Mouse (Mus musculus): Measurements from ENCODE around the gene Fam180a. TPM values are rescaled to one million over a fixed set of nuclear protein-coding genes. Genes with fewer than 3 reads are reported as not detected.
"Not testable (repeated sequence)": the region's sequence is repeated elsewhere in the genome, so short reads cannot be mapped to it uniquely, and the experiment has no call there.

Fam180a gene
- 0.17 and 0.23 TPM in 2 replicates for polyA plus RNA-seq (2015; fragmentation: Nextera tagmentation; extraction: Ambion mirVana)

GRCm38 (mm10) chr6:35326111-35326515 is at the start of gene Fam180a:
Gene Fam180a, minus strand, starts transcription at chr6:35326141.
- H3K36me3 ChIP-seq (replicated peaks), result no peaks in the 10 kb centered on the region
- 54% methylated on average over 9 of the region's 9 CpGs for WGBS (ENCODE audit: insufficient replicate concordance)
- ATAC-seq (ENCODE audit: insufficient read depth), result no peak
- no peaks in the 10 kb centered on the region for H3K9me3 ChIP-seq (replicated peaks)
- peaks cover 5% of the 10 kb centered on the region; the same call in 1 of the 2 replicates for H3K4me1 ChIP-seq (replicated peaks)
- H3K4me3 ChIP-seq (replicated peaks), result no peak within 1 kb of the TSS
- H3K4me2 ChIP-seq, result no peak within 1 kb of the TSS
- H3K27me3 ChIP-seq, result no peaks in the 10 kb centered on the region
- no peak within 1 kb of the TSS for H3K9ac ChIP-seq
- H3K27ac ChIP-seq (replicated peaks), result no peak within 1 kb of the TSS

DNA sequence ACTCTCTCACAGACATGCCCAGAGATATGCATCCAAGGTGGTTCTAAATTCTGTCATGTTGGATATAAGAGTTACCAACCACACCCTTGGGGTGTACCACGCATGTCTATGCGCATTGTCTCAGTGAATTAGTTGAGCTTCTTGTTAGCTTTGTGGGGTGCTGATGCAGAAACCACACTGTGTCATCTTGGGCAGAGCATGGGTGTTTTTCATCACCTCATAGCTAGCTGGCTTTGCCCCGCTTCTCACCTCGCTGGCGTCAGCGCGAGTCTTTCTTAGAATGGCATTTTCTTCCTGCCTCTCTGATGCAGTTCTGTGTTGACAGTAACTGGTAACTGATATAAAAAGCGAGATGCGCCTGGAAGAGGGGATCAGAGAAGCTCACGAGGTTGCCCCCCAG is 48.1 kb upstream of the Fam180a start:
- Histone ChIP-seq H3K9me3 (replicated peaks) (no peaks in the 10 kb centered on the region), H3K9ac (no peak overlapping the region), H3K27me3 (no peaks in the 10 kb centered on the region), H3K36me3 (replicated peaks) (no peaks in the 10 kb centered on the region), H3K4me3 (replicated peaks) (no peak overlapping the region), H3K4me1 (replicated peaks) (no peaks in the 10 kb centered on the region), H3K27ac (replicated peaks) (no peak overlapping the region), H3K4me2 (no peak overlapping the region)
- WGBS (ENCODE audit: insufficient replicate concordance), result 77% methylated on average over 10 of the region's 10 CpGs
- no peak for ATAC-seq (ENCODE audit: insufficient read depth)

- Histone ChIP-seq H3K36me3 (replicated peaks) (no peaks in the 10 kb centered on the region), H3K4me2 (no peak overlapping the region), H3K27ac (replicated peaks) (no peak overlapping the region), H3K9ac (no peak overlapping the region), H3K9me3 (replicated peaks) (no peaks in the 10 kb centered on the region), H3K4me3 (replicated peaks) (no peak overlapping the region), H3K27me3 (no peaks in the 10 kb centered on the region), H3K4me1 (replicated peaks) (no peaks in the 10 kb centered on the region)
- WGBS (ENCODE audit: insufficient replicate concordance), result 72% methylated on average over 7 of the region's 7 CpGs
- no peak for ATAC-seq (ENCODE audit: insufficient read depth)
These were observed 44.4 kb upstream of the Fam180a start for GRCm38 (mm10) chr6:35370356-35370755.

DNA sequence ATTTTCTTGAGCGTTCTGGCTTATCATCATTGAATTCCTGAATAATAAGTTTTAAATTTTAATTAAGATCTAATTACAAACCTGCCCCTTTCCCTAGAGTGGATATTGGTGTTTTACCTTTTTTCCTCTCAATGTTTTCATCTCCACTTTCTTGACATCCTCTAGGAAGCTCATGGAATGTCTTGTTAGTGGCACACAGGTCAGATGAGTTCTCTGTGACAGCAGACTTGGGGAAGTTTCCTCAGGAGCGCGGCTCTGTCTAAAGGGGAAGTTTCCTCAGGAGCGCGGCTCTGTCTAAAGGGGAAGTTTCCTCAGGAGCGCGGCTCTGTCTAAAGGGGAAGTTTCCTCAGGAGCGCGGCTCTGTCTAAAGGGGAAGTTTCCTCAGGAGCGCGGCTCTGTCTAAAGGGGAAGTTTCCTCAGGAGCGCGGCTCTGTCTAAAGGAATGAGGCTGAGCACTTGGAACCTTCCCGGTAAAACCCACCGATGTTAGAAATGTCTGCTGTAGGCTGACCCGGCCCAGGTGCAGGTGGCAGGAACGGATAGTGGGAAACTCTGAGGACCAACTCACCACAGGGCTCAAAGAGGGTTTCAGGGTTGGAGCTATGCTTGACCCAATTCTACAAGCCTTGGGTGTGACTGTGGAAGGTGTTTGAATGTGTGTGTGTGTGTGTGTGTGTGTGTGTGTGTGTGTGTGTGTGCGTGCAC is 43.8 kb upstream of the Fam180a start:
- not testable (repeated sequence) for H3K27me3 ChIP-seq; H3K36me3 ChIP-seq (replicated peaks); H3K9me3 ChIP-seq (replicated peaks); ATAC-seq (ENCODE audit: insufficient read depth); H3K4me3 ChIP-seq (replicated peaks); H3K4me2 ChIP-seq; H3K9ac ChIP-seq; H3K27ac ChIP-seq (replicated peaks); H3K4me1 ChIP-seq (replicated peaks)
- 34% methylated on average over 18 of the region's 18 CpGs for WGBS (ENCODE audit: insufficient replicate concordance)

DNA sequence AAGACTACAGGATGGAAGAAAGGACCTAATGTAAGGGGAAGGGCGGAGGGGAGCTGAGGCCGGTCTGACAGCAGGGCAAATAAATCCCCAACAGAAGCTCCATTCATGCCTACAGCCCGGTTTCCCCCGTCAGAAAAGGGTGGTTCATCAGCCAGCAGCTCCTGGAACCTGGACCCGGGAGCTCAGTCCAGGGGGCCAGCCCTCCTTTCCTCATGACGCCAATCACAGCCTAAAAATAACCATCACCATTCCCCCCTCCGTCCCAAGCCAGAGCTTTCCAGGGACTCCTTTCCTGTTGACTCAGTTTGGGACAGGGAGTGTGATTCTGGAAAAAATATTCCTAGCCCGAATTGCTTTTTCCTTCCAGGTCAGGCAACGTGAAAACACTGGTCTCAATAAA is 36.7 kb upstream of the Fam180a start:
- no peak for ATAC-seq (ENCODE audit: insufficient read depth)
- Histone ChIP-seq H3K36me3 (replicated peaks) (no peaks in the 10 kb centered on the region), H3K9me3 (replicated peaks) (no peaks in the 10 kb centered on the region), H3K4me3 (replicated peaks) (no peak overlapping the region), H3K27me3 (no peaks in the 10 kb centered on the region), H3K27ac (replicated peaks) (no peak overlapping the region), H3K4me2 (no peak overlapping the region), H3K9ac (no peak overlapping the region), H3K4me1 (replicated peaks) (no peaks in the 10 kb centered on the region)
- 56% methylated on average over 9 of the region's 9 CpGs for WGBS (ENCODE audit: insufficient replicate concordance)

GRCm38 (mm10) chr6:35355320-35355719 is 29.4 kb upstream of the Fam180a start:
- H3K9me3 ChIP-seq (replicated peaks), result no peaks in the 10 kb centered on the region
- no peak for ATAC-seq (ENCODE audit: insufficient read depth)
- no peak overlapping the region for H3K4me3 ChIP-seq (replicated peaks)
- peaks cover 16% of the 10 kb centered on the region for H3K4me1 ChIP-seq (replicated peaks)
- no peak overlapping the region for H3K4me2 ChIP-seq
- 72% methylated on average over 3 of the region's 3 CpGs for WGBS (ENCODE audit: insufficient replicate concordance)
- no peak overlapping the region for H3K9ac ChIP-seq
- no peak overlapping the region for H3K27ac ChIP-seq (replicated peaks)
- no peaks in the 10 kb centered on the region for H3K36me3 ChIP-seq (replicated peaks)
- H3K27me3 ChIP-seq, result no peaks in the 10 kb centered on the region; the same call in 1 of the 2 replicates

GRCm38 (mm10) chr6:35354622-35354998 is 28.7 kb upstream of the Fam180a start:
- WGBS (ENCODE audit: insufficient replicate concordance), result 47% methylated on average over 6 of the region's 6 CpGs
- Histone ChIP-seq H3K4me2 (no peak overlapping the region), H3K27ac (replicated peaks) (no peak overlapping the region), H3K4me3 (replicated peaks) (no peak overlapping the region), H3K9ac (no peak overlapping the region), H3K27me3 (no peaks in the 10 kb centered on the region; the same call in 1 of the 2 replicates), H3K9me3 (replicated peaks) (no peaks in the 10 kb centered on the region), H3K4me1 (replicated peaks) (peaks cover 16% of the 10 kb centered on the region), H3K36me3 (replicated peaks) (no peaks in the 10 kb centered on the region)
- ATAC-seq (ENCODE audit: insufficient read depth), result no peak

GRCm38 (mm10) chr6:35353846-35354621 is 28.1 kb upstream of the Fam180a start:
- Histone ChIP-seq H3K4me1 (replicated peaks) (peaks cover 16% of the 10 kb centered on the region), H3K4me3 (replicated peaks) (no peak overlapping the region), H3K9ac (no peak overlapping the region), H3K36me3 (replicated peaks) (no peaks in the 10 kb centered on the region), H3K27me3 (no peaks in the 10 kb centered on the region; the same call in 1 of the 2 replicates), H3K9me3 (replicated peaks) (no peaks in the 10 kb centered on the region), H3K4me2 (peak overlapping the region; percentile 27), H3K27ac (replicated peaks) (no peak overlapping the region)
- ATAC-seq (ENCODE audit: insufficient read depth), result no peak
- 33% methylated on average over 18 of the region's 18 CpGs for WGBS (ENCODE audit: insufficient replicate concordance)

DNA sequence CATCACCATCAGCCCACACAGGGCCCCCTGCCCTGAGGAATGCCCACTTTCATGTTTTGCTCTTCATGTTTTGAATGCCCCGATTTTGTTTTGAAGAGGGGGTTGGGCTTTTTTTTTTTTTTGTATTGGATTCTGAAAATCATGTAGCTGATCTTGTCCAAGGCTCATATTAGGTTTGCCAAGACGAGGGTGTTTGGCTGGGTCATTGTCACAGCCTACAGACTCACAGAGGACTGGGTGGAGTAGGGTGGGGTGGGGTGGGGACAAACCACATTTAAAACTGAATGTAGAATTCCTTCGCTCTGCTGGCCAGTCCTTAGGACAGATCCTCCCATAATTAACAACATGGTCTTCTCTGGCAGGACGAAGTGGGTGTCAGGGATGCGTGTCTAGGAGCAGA is 27.5 kb upstream of the Fam180a start:
- Histone ChIP-seq H3K9me3 (replicated peaks) (no peaks in the 10 kb centered on the region), H3K9ac (no peak overlapping the region), H3K4me1 (replicated peaks) (peaks cover 16% of the 10 kb centered on the region), H3K27ac (replicated peaks) (no peak overlapping the region), H3K4me3 (replicated peaks) (no peak overlapping the region), H3K27me3 (no peaks in the 10 kb centered on the region; the same call in 1 of the 2 replicates), H3K36me3 (replicated peaks) (no peaks in the 10 kb centered on the region), H3K4me2 (peak overlapping the region; percentile 27)
- ATAC-seq (ENCODE audit: insufficient read depth), result no peak
- 41% methylated on average over 5 of the region's 5 CpGs for WGBS (ENCODE audit: insufficient replicate concordance)

GRCm38 (mm10) chr6:35352867-35353266 is 26.9 kb upstream of the Fam180a start:
- H3K4me2 ChIP-seq, result no peak overlapping the region
- no peaks in the 10 kb centered on the region; the same call in 1 of the 2 replicates for H3K27me3 ChIP-seq
- WGBS (ENCODE audit: insufficient replicate concordance), result 42% methylated on average over 8 of the region's 8 CpGs
- H3K27ac ChIP-seq (replicated peaks), result no peak overlapping the region
- no peaks in the 10 kb centered on the region for H3K36me3 ChIP-seq (replicated peaks)
- no peak overlapping the region for H3K9ac ChIP-seq
- peaks cover 16% of the 10 kb centered on the region for H3K4me1 ChIP-seq (replicated peaks)
- H3K4me3 ChIP-seq (replicated peaks), result no peak overlapping the region
- no peaks in the 10 kb centered on the region for H3K9me3 ChIP-seq (replicated peaks)
- ATAC-seq (ENCODE audit: insufficient read depth), result no peak

DNA sequence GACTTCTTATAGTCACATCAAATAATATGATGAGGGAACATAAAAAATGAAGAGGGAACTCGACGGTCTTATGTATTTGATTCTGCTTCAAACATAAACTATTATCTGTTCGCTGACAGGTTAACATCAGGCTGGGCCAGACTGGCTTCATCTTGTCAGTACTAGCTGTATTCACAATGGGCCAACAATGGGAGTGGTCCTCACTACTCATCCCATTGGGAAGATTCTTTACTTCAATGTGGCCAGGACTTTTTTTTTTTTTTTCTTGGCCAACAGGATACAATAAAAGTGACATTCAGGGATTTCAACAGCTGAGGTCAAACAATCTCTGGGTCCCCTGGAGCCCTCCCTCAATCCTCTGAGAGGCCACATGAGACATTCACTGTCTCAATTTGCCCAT is 25.9 kb upstream of the Fam180a start:
- Histone ChIP-seq H3K4me3 (replicated peaks) (no peak overlapping the region), H3K36me3 (replicated peaks) (no peaks in the 10 kb centered on the region), H3K9ac (no peak overlapping the region), H3K27me3 (no peaks in the 10 kb centered on the region; the same call in 1 of the 2 replicates), H3K27ac (replicated peaks) (no peak overlapping the region), H3K9me3 (replicated peaks) (no peaks in the 10 kb centered on the region), H3K4me1 (replicated peaks) (peaks cover 16% of the 10 kb centered on the region), H3K4me2 (no peak overlapping the region)
- ATAC-seq (ENCODE audit: insufficient read depth), result no peak
- WGBS (ENCODE audit: insufficient replicate concordance), result 59% methylated on average over 3 of the region's 3 CpGs

Data from liver, embryonic 15.5 days (tissue).